23 mouse cellular contexts compared by ENCODE assay signal in the genomic region with DNA sequence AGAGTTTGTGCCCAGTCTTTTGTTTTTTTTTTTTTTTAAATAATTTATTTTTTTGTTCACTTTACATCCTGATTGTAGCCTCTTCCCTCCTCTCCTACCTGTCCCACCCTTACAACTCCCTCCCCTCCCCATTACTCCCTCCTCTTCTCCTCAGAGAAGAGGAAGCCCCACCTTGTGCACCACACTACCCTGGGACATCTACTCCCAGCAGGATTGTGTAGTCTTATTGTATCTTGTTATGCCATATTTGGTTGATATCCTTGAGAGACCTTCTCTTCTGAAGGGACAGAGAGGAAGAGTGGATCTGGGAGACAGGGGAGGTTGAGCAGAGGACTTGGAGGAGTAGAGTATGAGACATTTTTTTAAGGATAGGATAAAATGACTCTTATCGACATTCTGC. TPM values are rescaled to one million over a fixed set of nuclear protein-coding genes. Genes with fewer than 3 reads are reported as not detected.
"Had no signal": no experiment of that assay in that cellular context is flagged by ENCODE, and none has a peak within 500 bp of the region (broad histone marks: within the 10 kb centered on the region; RNA-seq: fewer than 3 reads in every experiment).

No protein-coding gene starts in this region.

- H3K27ac ChIP-seq: heart, embryonic 13.5 days; heart, embryonic 15.5 days; hindbrain, embryonic 10.5 days; hindbrain, embryonic 12.5 days; hindbrain, embryonic 14.5 days; intestine, embryonic 15.5 days; left cerebral cortex, adult 2 months; limb, embryonic 10.5 days; limb, embryonic 12.5 days; liver, embryonic 13.5 days; liver, embryonic 15.5 days had no signal

- DNase-seq: gastrocnemius, postnatal 14 days; heart, postnatal 14 days; heart, postnatal 4 days; kidney, adult 18-20 months; kidney, adult 8-10 months; kidney, postnatal 10 days; kidney, postnatal 25 days; kidney, postnatal 4 days; layer of hippocampus, adult 9-11 months; liver; liver, embryonic 13.5 days had no signal

- H3K4me3 ChIP-seq: heart, embryonic 13.5 days; heart, embryonic 15.5 days; hindbrain, embryonic 10.5 days; hindbrain, embryonic 12.5 days; intestine, embryonic 15.5 days; left cerebral cortex, adult 2 months; limb, embryonic 10.5 days; limb, embryonic 12.5 days; liver, embryonic 13.5 days; liver, embryonic 15.5 days had no signal

- H3K4me1 ChIP-seq: heart, embryonic 13.5 days; heart, embryonic 15.5 days; hindbrain, embryonic 10.5 days; hindbrain, embryonic 12.5 days; intestine, embryonic 15.5 days; liver, embryonic 13.5 days; liver, embryonic 15.5 days had no signal

RNA-seq across cellular contexts. Expression of a gene that starts 48.2 kb away (rescaled TPM):
- total RNA-seq: granulocyte monocyte progenitor cell, adult 5-6 weeks had no signal
- polyA plus RNA-seq: inflammation-experienced regulatory T-cells, adult 6 months; liver, embryonic 13.5 days; liver, embryonic 15.5 days had no signal
